Mouse (Mus musculus) lung, adult 2 months (tissue): ENCODE measurements around the gene Psmd6. TPM values are rescaled to one million over a fixed set of nuclear protein-coding genes. Genes with fewer than 3 reads are reported as not detected.

Experiments
- DNase-seq: peaks from one replicate; pipeline ENCODE4 v3.0.0; 2022
- H3K4me1 ChIP-seq: fragments of 200-500 bp; 2 replicates; pipeline ENCODE4 v1.6.1; 2011; ENCODE audit warnings: low read length; ENCODE audit not compliant: control insufficient read depth, insufficient read depth
- H3K4me3 ChIP-seq: fragments of 200-500 bp; replicated peaks from 2 replicates; pipeline ENCODE3; 2011; ENCODE audit warnings: low read depth, mild to moderate bottlenecking, control low read depth, low read length; ENCODE audit errors: extremely low read depth
- CTCF ChIP-seq: fragments of 200-500 bp; IDR thresholded peaks from 2 replicates; pipeline ENCODE4 v1.5.1; 2011; ENCODE audit warnings: mild to moderate bottlenecking, low read length, control low read depth; ENCODE audit not compliant: insufficient read depth
- POLR2A ChIP-seq: fragments of 200-500 bp; IDR thresholded peaks from 2 replicates; pipeline ENCODE4 v1.6.1; 2011; ENCODE audit warnings: low read depth, mild to moderate bottlenecking, control low read depth, low read length, borderline replicate concordance; ENCODE audit errors: extremely low read depth
- WGBS: fragments of 180-500 bp; shearing (Covaris S2); methylation state at CpG from one replicate; pipeline ENCODE4 v1.1.7; 2018; 5-methylcytosine and 5-hydroxymethylcytosine counted together
- polyA plus RNA-seq: library from polyadenylated mRNA; depleted of rRNA; stranded (reverse); fragments of >200 nt; gene quantifications from 2 replicates; pipeline ENCODE4 v1.2.3, GENCODE M21; 2012

Gene Psmd6
- polyA plus RNA-seq, 1 experiment, result 23.1 TPM

GRCm38 (mm10) chr14:14086711-14087263, 34.0 kb downstream of the Psmd6 start:
- Histone ChIP-seq H3K4me3 (no peak overlapping the region), H3K4me1 (no peaks in the 10 kb centered on the region; the same call in 1 of the 2 replicates)
- no peak for DNase-seq
- TF ChIP-seq CTCF (no peak), POLR2A (no peak)
- WGBS, result 79% methylated on average over 4 of the region's 4 CpGs

GRCm38 (mm10) chr14:14083811-14084210, 37.0 kb downstream of the Psmd6 start:
- DNase-seq, result no peak
- TF ChIP-seq POLR2A (no peak), CTCF (no peak)
- no peaks in the 10 kb centered on the region; the same call in 1 of the 2 replicates for H3K4me1 ChIP-seq
- no peak overlapping the region for H3K4me3 ChIP-seq
- WGBS, result 77% methylated on average over 8 of the region's 8 CpGs

GRCm38 (mm10) chr14:14080604-14081194, 40.1 kb downstream of the Psmd6 start:
- H3K4me1 ChIP-seq, result no peaks in the 10 kb centered on the region; the same call in 1 of the 2 replicates
- DNase-seq, result no peak
- no peak for TF ChIP-seq CTCF
- no peak for TF ChIP-seq POLR2A
- H3K4me3 ChIP-seq, result no peak overlapping the region
- 89% methylated on average over 6 of the region's 6 CpGs for WGBS

- peaks cover 5% of the 10 kb centered on the region for H3K4me1 ChIP-seq
These were observed 49.3 kb downstream of the Psmd6 start for GRCm38 (mm10) chr14:14071456-14071855.

GRCm38 (mm10) chr14:14070541-14071315, 50.1 kb downstream of the Psmd6 start:
- WGBS, result 47% methylated on average over 6 of the region's 6 CpGs
- TF ChIP-seq CTCF, result no peak
- TF ChIP-seq POLR2A, result no peak
- Histone ChIP-seq H3K4me3 (no peak overlapping the region), H3K4me1 (peaks cover 10% of the 10 kb centered on the region)
- DNase-seq, result no peak

More at GRCm38 (mm10) chr14:14071456-14071855, 49.3 kb downstream of the Psmd6 start:
- 46% methylated on average over 4 of the region's 4 CpGs for WGBS
- DNase-seq, result no peak
- no peak for TF ChIP-seq CTCF
- TF ChIP-seq POLR2A, result no peak
- no peak overlapping the region for H3K4me3 ChIP-seq

- Histone ChIP-seq H3K4me1 (peaks cover 23% of the 10 kb centered on the region), H3K4me3 (no peak overlapping the region)
- no peak for TF ChIP-seq POLR2A
- TF ChIP-seq CTCF, result no peak
- WGBS, result 36% methylated on average over 3 of the region's 3 CpGs
- DNase-seq, result no peak
These were observed 52.2 kb downstream of the Psmd6 start for GRCm38 (mm10) chr14:14068553-14068952.

GRCm38 (mm10) chr14:14067648-14068472, 52.9 kb downstream of the Psmd6 start:
- H3K4me3 ChIP-seq, result peak overlapping the region; percentile 40
- DNase-seq, result peak; percentile 58
- H3K4me1 ChIP-seq, result peaks cover 25% of the 10 kb centered on the region
- 17% methylated on average over 10 of the region's 10 CpGs for WGBS
- TF ChIP-seq CTCF (no peak), POLR2A (no peak)

GRCm38 (mm10) chr14:14066241-14066640, 54.5 kb downstream of the Psmd6 start:
- TF ChIP-seq CTCF, result no peak
- TF ChIP-seq POLR2A, result no peak
- Histone ChIP-seq H3K4me1 (peaks cover 25% of the 10 kb centered on the region), H3K4me3 (no peak overlapping the region)
- DNase-seq, result no peak
- 78% methylated on average over 6 of the region's 6 CpGs for WGBS

GRCm38 (mm10) chr14:14065142-14065498, 55.7 kb downstream of the Psmd6 start:
- WGBS, result 22% methylated on average over 4 of the region's 4 CpGs
- TF ChIP-seq POLR2A, result no peak
- no peak for TF ChIP-seq CTCF
- Histone ChIP-seq H3K4me1 (peaks cover 25% of the 10 kb centered on the region), H3K4me3 (no peak overlapping the region)
- peak; percentile 31 for DNase-seq
